Mouse (Mus musculus) liver, embryonic 14.5 days (tissue): ENCODE data around the gene Alox12e.

Source experiments
- CTCF ChIP-seq: IDR thresholded peaks from 2 replicates; pipeline ENCODE4 v1.5.1; 2016; ENCODE audit warnings: antibody characterized with exemption, low read depth, control low read depth
- EP300 ChIP-seq: IDR thresholded peaks from 2 replicates; pipeline ENCODE4 v1.6.1; 2016; ENCODE audit warnings: antibody characterized with exemption, low read depth

GRCm38 (mm10) chr11:70319614-70320013 lies 2.8 kb downstream of the Alox12e start:
- no peak for TF ChIP-seq CTCF
- no peak for TF ChIP-seq EP300
